Mouse (Mus musculus): Measurements from ENCODE around the gene Myo10.
A peak's percentile ranks its signal among the peaks of the same experiment; 100 is the strongest.

The Myo10 gene

DNA sequence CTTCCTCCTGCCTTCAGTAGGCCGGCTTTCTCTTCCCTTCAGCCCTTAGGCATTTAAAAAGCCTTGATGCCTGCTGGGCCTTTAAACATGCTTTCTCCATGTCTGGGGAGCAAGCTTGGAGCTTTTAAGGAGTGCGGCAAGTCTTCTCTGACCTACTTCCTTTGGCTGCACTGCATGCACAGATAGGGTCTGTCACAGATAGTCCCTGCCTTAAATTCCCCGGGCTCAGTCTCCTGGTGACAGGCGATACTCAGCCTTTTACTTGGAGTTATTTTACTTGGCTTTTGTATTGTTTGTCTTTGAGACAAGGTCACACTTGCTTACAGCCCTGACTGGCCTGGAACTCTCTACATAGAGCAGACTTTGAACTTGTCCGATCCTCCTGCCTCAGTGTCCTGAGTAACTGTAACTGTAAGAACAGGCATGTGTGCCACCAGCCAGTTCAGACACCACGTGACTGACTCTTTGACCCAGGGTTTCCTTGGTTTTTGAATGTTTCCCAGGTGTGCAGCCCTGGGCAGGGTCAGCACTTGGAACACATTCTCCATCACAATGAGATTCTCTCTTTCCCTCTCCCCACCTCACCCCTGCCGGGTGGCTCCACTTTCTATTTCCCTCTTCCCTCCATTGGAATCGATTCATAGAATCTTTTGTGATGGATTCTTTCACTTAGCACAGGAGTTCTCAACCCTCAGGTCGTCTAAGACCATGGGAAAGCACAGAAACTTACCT is 147.4 kb downstream of the Myo10 start:
- DNase-seq: no peak

DNA sequence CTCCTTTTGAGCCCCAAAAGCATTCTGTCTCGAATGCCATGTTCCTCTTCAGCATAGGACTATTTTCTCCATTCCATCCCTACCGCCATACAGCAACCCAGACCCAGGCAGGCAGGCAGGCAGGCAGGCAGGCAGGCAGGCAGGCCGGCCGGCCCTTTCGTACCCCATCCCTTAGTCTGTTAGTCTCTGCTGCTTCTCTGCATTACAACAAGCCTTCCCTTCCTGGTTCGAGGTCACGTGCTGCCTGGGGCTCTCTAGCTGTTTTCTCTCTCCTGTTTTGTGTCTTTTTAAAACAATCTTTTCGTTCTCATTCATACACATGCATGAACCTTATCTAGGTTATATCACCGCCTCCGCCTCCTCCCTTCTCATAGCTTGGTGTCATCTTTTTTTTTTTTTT is 149.5 kb downstream of the Myo10 start:
- DNase-seq: no peak

DNA sequence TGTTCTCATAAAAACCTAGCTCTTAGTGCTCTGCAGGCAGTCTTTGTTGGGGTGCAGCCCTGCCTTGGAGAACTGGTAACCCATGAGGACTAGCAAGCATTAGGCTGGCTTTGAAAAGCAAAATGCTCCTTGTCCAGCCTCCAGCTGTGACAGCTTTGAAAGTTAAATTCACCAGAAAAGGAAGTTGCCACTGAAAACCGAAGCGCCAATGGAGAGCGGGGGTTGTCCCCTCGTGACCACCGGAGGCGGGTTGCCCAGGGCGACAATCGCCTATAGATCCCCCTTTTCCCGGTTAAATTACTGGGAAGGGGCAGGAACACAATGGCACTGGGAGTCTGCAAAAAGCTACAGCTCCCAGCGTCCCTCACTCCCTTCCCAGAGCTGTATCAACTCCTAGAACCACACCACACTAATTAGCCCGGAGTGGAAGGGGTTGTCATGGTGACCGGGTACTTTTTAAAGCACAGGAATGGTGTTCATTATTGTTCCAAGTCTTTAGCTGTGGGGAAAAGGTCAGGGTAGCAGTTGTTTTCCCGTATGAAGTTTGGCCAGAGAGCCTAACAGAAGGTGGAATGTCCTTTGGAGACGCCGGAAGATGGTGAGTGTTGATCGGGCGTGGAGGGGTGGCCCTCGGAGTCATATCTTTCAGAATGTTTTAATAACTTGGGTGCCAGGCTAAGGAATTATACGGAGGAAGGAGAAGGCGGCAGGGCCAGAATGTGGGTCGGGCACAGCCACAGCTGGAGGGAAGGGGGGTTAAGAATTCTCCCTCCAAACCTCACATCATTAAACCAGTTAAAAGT is 151.6 kb downstream of the Myo10 start:
- DNase-seq: peak; percentile 72 to 80

DNA sequence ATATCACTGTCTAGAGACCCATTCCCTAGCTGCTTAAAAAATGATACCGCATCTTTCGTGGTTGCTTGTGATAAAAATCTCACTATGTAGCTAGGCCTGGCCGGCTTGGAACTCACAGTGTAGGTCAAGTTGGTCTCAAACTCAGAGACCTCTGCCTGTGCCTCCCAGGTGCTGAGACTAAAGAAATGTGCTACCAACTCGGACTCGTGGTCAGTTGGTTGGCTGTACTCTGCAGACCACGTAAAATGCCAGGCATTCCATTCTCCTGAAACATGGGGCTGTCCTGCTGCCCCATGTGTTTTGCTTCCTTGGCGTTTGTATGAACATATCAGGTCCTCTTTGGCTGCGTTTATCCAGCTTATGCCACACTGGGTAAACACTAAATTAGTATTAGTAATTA is 156.6 kb downstream of the Myo10 start:
- DNase-seq: no peak

DNA sequence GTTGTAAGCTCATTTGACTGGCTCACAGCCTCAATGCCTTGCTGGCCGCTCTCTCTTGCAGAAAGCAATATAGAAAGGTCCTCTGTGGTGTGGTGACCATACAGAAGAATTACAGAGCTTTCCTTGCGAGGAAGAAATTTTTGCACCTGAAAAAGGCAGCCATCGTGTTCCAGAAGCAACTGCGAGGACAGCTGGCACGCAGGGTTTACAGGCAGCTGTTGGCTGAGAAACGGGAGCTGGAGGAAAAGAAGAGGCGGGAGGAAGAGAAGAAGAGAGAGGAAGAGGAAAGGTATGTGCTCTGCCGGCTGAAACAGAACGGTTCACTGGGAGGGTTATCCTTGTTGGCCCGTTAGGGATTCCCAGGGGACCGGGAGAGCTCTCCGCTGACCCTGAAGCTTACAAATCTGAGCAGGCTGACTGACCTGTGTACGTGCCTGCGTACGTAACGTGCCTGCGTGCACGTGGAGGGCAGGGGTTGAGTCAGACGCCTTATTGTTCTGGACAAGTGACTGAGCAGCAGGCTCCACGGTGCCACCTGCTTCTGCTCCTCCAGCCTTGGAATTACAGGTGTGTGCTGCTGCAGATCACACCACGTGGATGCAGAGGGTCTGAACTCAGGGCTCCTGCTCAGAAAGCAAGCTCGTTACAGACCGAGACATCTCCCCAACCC is 157.3 kb downstream of the Myo10 start:
- DNase-seq: no peak

DNA sequence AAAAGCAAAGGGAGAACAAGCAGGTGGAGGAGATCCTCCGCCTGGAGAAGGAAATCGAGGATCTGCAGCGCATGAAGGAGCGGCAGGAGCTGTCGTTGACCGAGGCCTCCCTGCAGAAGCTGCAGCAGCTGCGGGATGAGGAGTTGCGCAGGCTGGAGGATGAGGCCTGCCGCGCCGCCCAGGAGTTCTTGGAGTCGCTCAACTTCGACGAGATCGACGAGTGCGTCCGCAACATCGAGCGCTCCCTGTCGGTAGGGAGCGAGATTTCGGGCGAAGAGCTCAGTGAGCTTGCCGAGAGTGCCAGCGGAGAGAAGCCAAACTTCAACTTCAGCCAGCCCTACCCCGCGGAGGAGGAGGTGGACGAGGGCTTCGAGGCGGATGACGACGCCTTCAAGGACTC is 158.7 kb downstream of the Myo10 start:
- no peak for DNase-seq

DNA sequence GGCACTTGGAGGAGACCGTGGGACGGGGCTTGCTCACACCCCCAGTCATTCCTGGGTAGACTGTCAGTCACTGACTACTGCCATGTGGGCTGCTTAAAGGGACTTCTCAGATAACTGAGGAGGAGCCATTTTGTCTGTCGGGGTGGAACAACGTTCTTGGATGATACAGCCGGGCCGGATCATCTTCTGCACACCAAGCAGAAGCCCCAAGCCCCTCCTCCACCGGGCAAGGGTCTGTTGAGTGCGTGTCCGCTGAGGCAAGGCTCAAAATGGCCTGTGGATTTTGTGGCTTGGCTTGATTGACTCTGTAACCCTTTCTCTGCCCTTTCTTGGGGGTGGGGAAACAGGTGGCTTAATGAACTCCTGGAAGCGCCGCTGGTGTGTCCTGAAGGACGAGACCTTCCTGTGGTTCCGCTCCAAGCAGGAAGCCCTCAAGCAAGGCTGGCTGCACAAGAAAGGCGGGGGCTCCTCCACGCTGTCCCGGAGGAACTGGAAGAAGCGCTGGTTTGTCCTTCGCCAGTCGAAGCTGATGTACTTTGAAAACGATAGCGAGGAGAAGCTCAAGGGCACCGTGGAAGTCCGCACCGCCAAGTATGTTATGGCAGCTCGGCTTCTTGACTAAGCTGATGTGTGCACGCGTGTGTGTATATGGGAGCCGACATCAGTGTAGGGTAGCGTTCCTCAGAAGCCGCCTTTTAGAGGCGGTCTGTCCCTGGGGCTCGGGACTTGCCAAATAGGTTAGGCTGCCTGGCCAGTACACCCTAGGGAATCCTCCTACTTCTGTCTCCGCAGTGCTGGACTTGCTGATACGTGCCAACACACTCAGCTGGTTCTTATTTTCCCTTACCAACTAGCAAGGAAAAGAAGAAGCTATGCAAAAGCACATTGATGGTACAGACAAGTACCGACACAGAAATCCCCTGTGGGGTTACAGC is 163.4 kb downstream of the Myo10 start:
- peak in 1 of 2 experiments; percentile 44 for DNase-seq

DNA sequence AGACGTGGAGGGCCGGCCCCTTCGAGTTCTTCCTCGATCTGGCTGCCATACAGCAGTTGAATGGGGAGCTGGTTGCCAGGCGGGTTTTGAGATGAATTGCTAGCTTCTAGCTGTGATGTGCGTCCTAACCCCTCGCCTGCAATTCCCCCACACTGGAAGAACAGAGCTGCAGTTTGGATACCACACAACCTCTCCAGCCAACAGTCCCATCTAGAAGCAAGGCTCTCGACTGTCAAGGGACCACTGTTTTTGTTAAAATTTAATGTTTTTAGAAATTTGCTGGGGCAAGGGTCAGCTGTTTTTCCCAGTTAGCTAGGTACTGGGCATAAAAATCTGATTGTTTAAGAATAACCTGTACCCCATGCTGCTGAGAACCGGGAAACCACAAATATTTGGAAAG is 165.1 kb downstream of the Myo10 start:
- no peak for DNase-seq

DNA sequence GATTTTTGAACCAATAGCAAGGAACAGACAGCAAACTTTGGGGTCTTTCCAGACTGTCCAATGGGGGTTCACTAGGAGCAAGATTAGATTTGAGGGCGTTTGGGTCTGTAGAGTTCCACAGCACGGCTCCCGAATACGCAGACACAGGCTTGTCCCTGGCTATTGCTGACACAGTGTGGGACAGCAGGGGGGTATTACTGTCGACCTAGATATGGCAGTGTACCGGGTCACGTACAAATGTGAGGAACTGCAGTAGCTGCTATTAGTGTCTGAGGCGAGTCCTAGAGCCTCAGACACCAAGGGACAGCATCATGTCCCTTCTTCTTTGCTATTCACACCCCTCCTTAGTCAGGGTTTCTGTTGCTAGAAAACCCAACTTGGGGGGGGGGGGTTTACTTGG is 165.6 kb downstream of the Myo10 start:
- no peak for DNase-seq

DNA sequence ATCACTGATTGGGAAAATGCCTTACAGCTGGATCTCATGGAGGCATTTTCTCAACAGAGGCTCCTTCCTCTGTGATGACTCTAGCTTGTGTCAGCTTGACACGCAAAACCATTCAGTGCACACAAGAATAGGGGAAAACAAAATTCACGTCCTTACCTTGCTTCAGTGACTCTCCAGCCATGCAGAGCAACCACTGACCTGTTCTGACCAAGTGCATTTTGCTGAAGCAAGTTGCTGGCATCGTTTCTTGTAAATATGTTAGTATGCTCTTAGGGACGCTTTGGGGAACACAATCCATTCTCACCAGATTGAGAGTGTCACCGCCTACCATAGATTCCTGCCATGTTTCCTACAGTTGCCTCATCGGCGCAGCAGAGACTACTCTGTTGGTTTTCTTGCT is 166.2 kb downstream of the Myo10 start:
- DNase-seq: no peak

DNA sequence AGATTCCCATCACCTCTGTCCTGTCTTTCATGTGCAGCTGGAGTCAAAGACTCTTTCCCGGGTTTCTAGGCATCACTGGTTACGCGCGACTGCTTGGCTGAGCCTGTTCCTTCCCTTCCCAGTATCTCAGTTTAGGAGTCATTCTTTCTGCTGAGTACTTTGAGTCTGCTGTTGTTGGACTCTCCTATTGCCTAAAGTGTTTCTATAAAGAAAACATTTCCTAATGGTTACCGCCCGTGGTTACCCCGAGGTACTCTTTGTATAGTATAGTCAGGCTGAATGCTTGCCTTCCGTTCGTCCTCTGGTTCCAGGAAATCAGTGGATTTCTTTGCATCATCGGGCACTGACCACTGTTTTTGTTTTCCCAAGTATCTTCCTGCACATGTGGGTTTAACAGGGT is 166.9 kb downstream of the Myo10 start:
- DNase-seq: no peak

DNA sequence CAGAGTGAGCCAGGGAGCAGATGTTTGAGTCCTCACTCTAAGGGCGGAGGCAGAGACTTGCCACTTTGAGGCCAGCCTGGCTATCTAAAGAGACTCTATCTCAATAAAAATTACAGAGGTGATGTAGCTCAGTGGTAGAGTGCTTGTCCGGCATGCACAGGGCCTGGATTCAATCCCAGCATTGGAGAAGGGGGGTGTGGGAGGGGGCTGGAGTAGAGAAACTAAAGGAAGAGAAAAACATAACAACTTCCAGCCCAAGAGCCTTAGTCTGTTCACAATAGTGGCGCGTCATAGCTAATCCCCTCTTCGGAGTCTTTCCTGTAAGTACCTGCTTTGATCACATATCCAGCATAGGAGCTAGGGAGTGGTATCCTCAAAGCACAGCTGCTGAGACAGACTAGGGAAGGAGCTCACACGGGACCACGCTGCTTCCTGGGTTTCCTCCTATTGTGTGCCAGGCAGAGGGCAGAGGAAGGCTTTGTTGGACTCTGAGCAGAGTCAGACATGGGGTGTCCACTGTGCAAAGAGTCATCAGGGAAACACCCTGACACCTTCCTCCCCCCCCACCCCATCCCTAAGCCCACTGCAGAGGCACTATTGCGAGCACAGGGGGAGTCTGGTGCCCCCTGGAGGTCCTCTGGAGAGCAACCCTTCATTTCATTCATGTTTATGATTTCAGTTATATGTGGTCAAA is 169.5 kb downstream of the Myo10 start:
- peak; percentile 55 to 62 for DNase-seq

DNA sequence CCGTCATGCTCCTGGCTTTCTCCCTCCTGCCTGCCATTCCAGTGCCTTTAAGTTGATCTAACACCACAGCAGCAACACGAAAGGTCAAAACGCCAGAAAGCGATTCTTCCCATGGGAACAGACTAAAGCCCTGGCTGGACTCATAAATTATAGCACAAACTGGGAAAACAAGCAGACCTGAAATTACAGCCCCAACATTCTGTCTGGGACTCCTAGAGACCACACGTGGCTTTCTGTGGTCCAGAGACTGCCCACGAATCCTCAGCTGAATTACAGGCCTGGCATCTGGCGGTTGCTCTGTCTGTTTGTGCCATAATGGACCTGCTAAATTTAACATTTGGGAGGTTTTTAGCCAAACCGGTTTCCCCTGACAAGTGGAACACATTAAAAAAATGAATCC is 171.8 kb downstream of the Myo10 start:
- DNase-seq: no peak

DNA sequence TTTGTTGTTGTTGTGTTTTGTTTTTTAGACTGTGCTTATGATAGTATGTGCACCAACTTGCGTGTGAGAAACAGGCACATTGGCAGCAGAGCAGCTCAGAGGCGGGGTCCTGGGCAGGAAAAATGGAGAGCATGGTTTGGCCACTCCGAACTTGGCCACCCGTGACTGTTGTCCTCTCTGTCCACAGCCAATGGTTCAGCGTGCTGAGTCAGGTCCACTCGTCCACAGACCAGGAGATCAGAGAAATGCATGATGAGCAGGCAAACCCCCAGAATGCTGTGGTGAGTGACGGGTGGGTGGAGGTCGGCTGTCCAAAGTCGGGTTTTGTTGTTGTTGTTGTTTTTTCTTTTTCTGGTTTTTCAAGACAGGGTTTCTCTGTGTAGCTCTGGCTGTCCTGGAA is 173.2 kb downstream of the Myo10 start:
- DNase-seq: no peak

DNA sequence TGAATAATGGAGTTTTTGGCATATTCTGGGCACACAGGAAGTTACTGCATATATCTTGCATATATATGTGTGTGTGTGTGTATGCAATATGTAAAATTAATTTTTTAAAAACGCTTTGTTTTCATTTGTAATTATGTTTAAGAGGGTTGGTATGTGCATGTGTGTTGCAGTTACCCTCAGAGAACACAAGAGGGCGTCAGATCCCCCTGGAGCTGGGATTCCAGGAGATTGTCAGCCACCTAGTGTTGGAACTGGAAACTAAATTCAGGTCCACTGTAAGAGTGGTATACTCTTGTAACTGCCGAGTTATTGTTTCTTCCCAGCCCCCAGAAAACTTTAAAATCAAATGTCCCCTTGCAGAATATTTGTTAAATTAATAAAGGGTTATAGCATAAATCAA is 174.0 kb downstream of the Myo10 start:
- peak; percentile 59 to 68 for DNase-seq

DNA sequence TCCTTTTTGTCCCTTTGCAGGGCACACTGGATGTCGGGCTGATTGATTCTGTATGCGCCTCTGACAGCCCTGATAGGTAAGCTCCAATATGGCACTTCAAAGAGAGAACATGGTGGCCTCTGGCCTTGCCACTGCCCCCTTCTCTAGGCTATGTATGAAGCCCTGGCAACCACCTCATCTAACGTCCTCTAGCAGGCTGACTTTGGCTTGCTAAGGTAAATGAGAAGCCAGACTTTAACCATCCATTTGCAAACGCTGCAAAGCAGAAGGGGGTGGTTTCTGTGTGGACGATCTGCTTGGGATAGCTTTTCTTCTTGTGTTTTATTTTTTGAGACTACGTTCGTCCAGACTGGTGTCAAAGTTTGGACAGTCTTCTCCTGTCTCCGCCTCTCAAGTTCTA is 174.9 kb downstream of the Myo10 start:
- no peak for DNase-seq

DNA sequence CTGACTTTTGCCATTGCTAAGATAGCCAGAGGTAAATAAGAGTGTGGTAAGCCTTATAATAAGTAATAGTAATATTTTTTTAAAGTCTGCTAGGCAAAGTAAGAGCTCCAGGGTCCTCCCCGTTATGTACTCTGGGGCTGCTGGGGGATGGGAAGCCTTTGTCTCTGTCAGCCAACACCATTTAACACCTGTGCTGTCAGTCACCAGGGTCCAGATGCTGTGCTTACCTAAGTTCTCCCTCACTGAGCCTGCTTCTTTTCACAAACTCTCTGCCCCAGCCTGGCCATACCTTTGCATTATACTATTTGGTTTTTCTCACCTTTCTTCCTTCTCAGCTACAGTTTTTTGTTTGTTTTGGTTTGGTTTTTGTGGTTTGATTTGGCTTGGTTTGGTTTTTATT is 175.6 kb downstream of the Myo10 start:
- no peak for DNase-seq

DNA sequence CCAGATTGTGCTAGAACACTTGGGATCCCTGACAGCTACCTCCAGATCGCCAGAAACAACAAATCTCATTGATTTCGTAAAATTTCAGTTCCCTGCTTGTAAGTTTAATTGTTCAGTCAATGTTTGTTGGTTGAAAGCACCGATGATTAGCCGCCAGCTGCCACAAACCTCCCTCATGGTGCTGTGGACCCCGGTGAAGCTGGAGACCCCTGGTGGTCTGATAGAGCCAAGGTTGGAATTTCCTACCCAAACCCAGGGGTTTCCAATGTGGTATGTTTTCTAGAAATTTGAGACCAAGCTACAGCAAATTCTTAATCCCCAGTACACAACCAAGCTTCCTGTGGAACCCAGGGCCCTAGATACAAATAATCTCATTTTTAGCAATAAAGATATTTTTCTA is 179.4 kb downstream of the Myo10 start:
- no peak for DNase-seq

DNA sequence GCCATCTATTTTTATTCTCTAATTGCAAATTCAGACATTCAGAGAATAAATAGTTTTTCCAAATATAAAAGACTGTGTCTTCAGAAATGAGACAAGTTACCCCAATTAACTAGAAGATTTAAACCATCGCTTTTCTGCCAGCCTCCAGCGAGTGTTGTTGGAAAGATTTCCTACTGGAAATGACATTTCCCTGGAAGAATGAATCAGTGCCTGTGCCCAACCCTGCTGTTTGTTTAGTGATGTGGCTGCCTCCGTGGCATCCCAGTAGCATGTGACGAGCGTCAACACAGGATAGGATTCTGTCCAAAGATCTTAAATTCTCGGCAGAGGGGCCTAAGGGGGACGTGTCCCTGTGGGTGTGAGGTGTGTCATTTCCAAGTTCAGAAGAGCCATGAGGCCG is 179.9 kb downstream of the Myo10 start:
- DNase-seq: no peak

DNA sequence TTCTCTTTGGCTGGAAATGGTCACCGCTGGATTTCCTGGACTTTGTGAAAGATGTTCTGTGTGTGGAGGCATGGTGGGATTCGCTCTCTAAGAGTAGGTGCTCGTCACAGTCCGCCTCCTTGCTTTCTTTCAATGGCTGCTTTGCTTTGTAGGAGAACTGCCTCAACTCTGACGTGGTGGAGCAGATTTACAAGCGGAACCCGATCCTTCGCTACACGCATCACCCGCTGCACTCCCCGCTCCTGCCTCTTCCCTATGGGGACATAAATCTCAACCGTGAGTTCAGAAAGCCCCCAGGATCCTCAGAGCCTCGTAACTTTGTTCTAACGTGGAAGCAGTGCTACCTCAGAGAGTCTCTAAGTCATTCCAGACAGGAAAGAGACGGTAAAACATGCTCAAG is 180.8 kb downstream of the Myo10 start:
- no peak for DNase-seq

DNA sequence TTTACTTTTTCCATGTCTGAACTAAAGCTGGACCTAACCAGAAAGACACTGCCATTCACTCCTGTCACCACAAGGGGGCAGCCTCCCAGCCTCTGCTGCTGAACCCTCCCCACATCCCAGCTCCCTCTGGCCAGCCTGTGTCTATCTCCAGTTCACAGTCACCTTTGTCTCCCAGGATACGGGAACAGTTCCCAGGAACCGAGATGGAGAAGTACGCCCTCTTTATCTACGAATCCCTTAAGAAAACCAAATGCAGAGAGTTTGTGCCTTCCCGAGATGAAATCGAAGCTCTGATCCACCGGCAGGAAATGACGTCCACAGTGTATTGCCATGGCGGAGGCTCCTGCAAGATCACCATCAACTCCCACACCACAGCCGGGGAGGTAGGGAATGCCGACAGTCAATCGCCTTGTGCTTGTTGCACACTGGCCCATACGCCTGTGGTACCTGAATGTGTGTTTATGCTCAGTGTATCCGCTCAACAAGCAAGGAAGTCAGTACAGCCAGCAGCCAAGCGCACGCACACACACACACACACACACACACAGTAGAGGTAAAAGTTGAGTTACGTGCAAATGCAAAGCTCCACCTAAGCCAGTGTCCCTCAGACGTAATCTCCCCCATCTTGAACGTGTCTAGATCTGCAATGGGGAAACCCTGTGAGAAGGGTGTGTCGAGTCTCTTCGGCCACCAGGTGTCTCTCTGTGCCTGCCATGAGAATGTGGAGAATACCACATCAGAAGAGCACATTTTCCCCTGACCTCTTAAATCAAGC is 183.2 kb downstream of the Myo10 start:
- DNase-seq: peak; percentile 84 to 87
